Mouse (Mus musculus) embryonic fibroblast, embryonic 13.5 days (primary cell): ENCODE measurements around the gene Btf3.

ENCODE experiments used
- CTCF ChIP-seq: IDR thresholded peaks from 2 replicates; pipeline ENCODE4 v1.5.1; 2011; ENCODE audit warnings: mild to moderate bottlenecking, control low read depth, low read length, moderate library complexity, borderline replicate concordance; ENCODE audit not compliant: insufficient read depth
- POLR2A ChIP-seq: IDR thresholded peaks from 2 replicates; pipeline ENCODE4 v1.6.1; 2011; ENCODE audit warnings: low read depth, mild to moderate bottlenecking, control low read depth, low read length, moderate library complexity

DNA sequence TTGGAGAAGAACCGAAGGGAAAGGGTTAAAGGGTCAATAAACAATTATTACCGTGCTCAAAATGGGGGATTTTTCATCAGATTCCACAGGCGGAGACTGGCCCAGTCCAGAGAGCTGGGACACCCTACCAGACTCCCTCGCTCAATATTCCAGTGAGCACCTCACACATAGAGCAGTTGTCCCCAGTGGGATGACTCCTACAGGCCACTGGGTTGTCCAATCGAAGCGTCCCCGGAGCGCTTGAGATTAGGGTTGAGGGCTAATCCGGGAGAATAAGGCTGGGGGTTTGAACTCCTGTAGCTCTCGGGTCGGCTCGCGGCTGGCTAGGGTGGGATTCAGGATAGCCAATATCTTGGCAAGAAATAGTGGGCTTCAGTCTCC is 36.9 kb upstream of the Btf3 start:
- TF ChIP-seq CTCF (no peak), POLR2A (no peak)
